Mouse (Mus musculus): ENCODE measurements at regions not wholly inside any gene's neighbourhood (a gene's known extent, or its start where the extent isn't known, plus 50 kb on each side); places are given as distances from the start of the nearest gene placed in this dataset.

DNA sequence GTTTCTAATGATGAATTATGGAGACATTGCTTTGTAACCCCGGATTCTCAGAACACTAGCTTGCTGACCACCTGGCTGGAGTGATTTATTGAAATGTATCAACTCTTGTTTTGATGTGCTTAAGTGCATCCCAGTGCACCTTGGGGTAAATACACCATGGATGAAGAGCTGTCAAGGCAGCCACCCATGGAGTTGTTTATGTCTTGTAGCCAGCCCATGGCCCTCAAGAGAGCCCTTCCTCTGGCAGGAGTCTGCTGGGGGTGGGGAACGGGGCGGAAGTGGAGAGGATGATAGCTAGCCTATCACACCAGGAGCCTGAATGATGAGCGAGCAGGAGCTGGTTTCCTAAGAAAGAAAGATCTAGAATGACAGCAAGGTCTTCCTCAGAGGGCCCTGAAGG, 128.6 kb upstream of the A1bg start:
- no peak for DNase-seq (ENCODE audit: low read depth, low spot score)

DNA sequence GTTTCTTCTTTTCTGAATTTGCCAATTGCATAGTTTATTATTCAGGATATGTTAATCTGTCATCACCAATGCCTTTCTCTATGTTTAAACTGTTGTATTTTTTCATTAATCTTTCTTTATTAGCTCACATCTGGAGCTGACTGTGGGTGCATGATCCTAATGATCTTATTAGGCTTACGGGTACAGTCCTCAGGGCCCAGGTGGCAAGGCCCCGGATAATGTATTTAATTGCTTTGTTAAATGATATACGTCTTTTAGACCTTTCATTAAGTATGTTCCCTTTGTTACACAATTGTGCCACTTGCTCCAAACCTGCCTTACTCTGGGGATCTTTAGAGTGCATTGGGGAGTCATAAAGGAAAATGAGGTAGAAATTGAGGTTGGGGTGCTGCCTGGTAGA, 86.7 kb upstream of the A1bg start:
- DNase-seq (ENCODE audit: low read depth, low spot score): no peak

DNA sequence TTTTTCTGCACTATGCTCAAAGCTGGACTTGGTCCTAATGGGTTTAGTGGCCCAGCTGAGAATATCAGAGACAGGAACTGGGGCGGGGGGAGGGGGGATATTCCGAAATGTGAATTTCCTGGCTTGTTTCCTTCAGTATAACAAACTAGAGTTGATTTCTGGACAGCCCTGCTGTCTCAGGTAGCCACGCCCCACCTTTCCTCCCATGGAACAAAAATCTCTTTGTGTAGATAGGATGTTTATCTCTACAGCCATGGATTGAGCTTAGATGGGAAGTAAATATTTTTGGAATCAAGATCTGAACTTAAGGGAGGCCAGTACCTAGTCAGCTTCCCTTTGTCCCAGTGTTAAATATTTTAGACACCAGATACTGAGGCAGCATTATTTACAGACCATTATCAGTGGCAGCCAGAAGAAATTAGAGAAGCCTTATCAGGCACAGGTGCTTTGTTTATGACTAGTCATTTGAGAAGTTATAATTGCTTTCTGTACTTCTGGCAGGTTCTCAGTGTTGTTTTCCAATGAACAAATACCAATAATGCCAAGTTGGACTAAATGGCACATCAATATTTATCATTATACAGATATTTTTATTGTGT, 84.7 kb upstream of the A1bg start:
- no peak for DNase-seq (ENCODE audit: low read depth, low spot score)

- no peak for DNase-seq (ENCODE audit: low read depth, low spot score)
Measured at GRCm38 (mm10) chr15:61006608-61007007, 83.8 kb upstream of the A1bg start.

DNA sequence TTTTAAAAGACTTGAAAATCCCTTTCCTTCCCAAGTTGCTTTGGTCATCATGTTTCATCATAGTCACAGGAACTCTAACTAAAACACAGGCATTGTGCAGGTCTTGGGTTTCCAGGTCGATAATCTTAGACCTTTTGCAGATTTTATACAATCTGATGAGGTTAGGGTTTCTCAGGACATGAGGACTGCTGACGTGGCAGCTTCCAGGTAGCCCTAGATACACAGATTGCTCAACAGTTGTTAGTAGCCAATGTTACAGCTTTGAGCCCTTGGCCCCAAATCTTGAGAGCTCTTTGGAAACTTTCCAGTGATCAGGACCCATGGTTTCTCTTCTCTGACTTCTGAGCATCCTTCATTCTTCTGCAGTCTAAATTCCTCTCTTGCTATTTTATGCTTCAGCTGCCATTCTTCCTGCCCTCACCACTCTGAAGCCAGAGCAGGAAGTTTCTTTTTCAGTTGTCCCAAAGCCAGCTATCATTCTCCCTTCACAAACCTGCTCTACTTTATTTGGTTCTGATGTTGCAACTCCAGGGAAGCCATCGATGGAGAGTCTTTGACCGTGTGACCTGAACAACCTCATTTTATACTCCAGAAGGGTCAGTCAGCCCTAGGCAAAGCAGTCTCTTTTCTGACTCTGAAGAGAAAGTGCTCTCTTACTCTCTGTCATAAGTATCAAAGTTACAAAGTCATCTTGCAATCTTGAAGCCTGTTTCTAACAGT, 71.3 kb upstream of the A1bg start:
- DNase-seq (ENCODE audit: low read depth, low spot score): no peak

- no peak for DNase-seq (ENCODE audit: low read depth, low spot score)
Measured at GRCm38 (mm10) chr15:60993394-60993793, 70.6 kb upstream of the A1bg start.

- DNase-seq (ENCODE audit: low read depth, low spot score): no peak
Measured at GRCm38 (mm10) chr15:60982576-60982975, 59.8 kb upstream of the A1bg start.

All from WW6 (cell line).